Mouse (Mus musculus) retina, adult 2 months (tissue): ENCODE data around the gene Ttc28.
A peak's percentile ranks its signal among the peaks of the same experiment; 100 is the strongest.
"Not testable (repeated sequence)": the region's sequence is repeated elsewhere in the genome, so short reads cannot be mapped to it uniquely, and the experiment has no call there.

ENCODE experiments used
- DNase-seq: peaks from one replicate; pipeline ENCODE4 v3.0.0-alpha.2; 2012; ENCODE audit warnings: low read depth, low spot score

Gene Ttc28

DNA sequence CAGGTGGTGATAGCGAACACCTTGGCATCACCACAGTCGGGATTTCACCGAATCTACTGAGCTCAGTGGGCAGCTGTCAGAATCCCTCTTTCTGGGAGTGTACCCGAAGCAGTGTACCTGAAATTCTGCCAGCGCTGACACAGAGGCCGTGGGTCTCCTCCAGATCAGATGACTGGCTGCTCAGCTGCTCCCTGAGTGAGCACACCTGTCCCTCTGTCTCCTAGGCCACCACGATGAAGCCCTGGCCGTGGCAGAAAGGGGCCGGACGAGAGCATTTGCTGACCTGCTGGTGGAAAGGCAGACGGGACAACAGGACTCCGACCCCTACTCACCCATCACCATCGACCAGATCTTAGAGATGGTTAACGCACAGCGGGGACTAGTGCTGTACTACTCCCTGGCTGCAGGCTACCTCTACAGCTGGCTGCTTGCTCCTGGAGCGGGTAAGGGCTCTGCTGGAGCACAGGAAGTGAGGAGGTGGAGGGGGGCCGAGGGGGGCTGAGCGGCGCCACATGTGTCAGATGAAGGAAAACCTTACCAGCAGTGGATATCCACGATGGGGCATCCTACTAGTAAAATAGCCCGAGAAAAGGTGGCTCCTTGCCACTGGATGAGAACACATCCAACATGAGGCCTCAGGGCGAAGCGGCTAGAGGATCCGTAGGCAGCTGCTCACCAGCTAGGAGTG lies 353.6 kb downstream of the Ttc28 start:
- DNase-seq, result no peak

DNA sequence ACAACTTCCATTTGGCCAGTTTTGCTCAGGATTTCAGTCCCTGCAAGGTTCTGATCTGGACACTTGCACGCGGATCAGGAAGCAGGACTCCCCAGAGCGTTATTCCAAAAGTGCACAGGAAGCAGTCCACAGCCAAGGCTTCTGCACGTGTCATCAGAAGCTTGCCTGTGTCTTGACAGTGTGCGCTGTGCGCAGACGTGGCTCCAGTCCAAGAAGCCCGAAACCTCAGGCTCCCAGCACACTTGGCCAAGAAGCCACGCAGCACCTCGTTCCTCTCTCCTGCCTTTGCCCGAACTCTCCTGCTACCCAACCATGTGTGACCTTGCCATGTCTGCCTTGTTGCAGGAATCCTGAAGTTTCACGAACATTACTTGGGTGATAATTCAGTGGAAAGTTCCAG lies 355.5 kb downstream of the Ttc28 start:
- no peak for DNase-seq

DNA sequence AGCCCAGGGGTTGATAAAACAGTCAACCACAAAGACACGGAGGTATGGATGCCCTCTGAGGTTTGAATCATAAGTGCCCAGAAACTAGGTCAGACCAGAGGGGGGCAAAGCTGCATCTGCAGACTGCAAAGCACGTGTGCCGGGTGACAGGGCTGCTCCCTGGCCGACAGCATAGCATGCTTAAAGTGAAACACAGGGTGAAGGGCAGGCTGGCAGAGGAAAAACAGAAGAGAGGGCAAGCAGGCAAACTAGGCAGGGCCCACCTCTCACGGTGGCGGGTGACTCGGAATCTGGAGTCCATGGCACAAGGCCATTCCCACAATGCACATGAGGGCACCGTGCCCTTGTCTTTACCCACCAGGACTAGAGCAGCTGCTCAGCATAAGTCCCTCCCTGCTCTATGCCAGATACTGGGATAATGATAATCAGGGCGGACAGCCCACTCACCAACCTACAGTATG lies 357.6 kb downstream of the Ttc28 start:
- no peak for DNase-seq

DNA sequence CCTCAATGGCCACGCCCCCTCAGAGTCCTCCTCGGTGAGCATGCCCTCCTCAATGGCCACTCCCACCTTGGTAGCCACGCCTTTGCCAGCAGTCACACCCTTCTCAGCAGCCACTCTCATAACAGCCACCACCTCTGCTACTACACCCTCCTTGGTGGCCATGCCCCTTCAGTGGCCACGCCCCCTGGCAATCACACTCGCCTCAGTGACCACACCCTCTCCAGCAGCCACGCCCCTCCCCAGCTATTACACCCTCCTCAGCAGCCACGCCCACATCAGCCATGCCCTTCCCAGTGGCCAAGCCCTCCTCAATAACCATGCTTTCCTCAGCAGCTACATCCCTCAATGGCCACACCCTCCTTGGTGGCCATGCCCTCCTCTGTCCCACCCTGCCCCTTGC lies 359.6 kb downstream of the Ttc28 start:
- no peak for DNase-seq

DNA sequence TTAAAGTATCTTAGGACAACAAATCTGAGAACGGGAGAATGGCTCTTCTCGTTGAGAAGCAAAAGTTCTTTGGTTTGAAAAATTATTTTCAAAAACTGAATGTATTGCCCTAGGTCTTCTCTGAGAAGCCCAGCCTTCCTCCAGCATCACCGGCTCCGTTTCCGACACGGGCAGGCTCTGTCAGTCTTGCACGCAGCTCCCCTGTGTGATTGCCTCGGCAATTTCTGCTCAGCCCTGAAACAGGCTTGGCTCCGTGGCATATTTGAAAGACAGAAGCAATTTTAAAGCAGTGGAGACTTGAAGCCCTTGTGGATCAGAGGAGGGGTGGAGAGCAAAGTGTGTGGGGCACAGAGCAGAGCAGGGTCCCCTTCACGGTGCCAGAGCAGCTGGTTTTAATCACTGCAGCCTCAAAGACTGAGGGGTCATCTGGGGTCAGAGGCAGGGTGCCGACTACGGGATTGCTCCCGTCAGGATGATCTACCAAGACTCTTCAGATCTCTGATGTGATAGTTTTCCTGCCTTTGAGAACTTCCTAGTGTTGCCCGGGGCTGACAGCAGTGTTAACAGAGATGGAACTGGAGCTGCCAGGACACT lies 363.9 kb downstream of the Ttc28 start:
- no peak for DNase-seq

DNA sequence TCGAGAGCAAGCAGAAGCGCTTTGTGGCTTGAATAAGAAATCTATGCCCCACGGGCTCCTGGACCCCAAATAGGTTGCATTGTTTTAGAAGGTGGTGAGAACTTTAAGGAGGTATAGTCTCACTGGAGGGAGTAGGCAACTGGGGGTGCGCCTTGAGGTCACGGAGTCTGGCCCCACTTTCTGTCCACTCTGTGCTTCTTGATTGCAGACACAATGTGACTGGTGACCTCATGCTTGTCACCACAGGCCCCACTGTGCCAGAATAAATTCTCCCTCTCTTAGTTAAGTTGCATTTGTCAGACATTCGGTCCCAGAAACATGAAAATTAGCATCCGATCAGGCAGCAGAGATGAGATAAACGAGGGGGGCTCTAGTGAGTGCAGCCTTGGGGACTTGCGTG lies 364.5 kb downstream of the Ttc28 start:
- no peak for DNase-seq

DNA sequence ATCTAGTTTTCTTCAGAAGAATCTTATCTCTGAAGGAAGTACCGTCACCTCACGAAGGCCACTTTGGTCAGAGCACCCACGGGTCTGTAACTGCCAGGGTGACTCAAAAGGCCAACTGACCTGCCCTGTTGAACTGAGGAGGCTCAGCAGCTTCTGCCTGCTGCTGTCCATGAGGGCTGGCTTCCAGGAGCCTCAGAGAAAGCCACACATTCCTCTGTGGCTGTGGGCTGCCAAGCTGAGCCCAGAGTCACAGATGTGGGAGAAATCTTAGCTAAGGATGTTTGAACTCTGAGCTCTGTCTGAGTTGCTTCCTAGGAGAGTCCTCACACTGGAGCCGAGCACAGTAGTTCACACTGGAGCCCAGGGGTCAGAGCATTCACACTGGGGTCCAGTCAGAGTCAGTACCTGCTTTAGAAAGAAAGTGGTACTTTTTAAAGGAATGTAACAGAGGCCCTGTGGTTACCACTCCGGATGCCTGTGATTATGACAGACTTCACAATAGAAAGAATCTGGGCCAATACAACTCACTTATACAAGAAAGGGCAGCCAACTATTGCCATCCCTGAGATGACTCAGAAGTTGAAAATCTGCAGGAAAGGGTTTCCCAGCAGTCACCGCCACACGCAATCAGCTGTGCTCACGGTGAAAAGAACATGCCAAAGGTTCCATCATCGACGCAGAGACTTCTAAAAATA lies 368.1 kb downstream of the Ttc28 start:
- no peak for DNase-seq

DNA sequence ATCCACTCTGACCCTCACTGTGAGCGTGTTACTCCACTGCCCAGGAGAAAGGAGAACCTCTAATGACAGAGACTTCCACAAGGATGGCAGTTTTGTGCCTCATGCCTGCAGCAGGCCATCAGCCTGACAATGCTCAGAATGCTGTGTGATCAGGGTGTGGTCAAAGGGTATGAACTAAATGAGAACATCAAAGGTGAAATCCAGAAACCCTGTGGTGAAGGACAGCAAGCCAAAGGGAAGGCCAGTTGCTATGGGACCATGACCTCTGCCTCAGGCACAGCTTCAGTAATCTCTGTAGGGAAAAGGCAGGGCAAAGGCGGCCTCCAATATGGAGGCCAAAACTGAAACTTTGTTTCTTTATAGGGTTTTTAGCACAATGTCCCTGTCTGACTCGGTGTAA lies 372.5 kb downstream of the Ttc28 start:
- DNase-seq, result no peak

DNA sequence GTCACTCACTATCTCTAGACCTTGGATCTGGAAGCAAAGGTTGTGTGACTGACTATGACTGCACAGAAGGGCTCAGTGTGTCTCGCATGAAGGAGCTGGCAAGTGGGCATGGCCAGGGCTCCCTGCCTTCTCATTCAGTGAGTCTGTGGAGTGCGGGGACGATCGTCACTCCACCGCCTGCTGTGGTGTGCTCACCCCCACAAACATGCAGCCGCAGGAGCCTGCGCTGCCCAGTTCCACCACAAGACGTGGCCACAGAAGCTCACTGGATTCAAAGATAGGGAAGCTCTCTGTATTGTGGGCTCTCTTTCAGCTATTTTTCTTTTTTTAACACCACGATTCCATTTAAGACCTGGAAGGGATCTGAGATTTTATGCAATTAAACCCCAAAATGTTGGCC lies 374.8 kb downstream of the Ttc28 start:
- DNase-seq, result no peak

DNA sequence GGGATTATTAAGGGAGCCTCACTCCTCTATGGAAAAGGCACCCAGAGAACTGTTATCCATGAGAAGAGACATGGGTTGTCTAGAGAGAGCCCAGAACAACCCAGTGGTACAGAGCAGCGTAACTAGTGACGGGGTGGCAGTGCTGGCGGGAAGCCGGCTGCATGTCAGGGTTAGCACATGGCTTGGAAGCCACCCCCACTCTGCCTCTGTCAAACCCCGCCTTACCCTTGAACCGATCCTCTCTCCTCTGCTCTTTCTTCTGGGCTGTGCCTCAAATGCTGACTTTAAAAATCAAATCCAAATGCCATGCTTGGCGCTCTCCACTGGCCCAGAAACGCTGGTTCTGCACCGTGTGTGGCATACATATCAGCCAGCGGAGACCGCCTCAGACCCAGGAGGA lies 375.2 kb downstream of the Ttc28 start:
- no peak for DNase-seq

DNA sequence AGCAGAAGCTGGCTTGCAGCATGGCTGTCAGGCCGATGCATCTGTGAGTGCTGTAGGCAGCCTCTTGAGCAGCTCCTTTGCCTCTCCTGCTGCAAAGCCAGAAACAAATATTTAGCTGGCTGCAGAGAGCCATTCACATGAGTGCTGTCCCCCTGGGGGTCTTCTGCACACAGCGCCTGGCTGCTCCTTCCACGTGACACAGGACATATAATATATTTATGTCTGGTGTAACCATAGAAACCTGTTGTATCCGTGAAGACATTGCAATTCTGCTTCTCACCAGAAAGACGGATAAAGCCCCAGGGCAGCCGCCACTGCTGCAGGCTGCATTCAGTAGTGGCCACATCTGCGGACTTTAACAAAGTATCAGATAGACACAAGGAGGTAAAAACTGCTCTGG lies 376.6 kb downstream of the Ttc28 start:
- no peak for DNase-seq

DNA sequence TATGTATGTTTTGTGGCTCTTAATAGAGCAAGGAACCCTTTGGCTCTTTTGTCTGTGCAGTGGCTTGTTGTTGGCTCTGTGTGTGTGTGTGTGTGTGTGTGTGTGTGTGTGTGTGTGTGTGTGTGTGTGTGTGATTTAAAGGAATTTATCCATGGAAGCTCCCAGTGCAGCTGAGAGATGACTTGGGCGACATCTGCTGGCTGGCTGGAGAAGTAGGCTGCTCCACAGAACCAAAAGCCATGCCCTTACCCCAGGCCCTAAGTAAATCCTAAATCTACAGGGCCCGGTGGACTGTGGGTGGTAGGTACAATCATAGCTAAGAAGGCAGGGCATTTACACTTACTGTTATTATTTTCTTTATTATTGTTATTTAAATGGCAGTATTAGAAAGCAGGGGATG lies 377.5 kb downstream of the Ttc28 start:
- DNase-seq, result peak; percentile 51

DNA sequence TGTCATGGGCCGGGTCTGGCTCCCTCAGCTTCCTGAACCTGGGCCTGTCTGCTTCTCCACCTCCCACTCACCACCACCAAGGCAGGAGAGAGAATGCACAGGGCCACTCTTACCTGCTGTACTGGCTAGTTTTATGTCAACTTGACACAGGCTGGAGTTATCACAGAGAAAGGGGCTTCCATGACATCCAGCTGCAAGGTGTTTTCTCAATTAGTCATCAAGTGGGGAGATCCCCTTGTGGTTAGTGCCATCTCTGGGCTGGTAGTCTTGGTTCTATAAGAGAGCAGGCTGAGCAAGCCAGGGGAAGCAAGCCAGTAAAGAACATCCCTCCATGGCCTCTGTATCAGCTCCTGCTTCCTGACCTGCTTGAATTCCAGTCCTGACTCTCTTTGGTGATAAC lies 381.6 kb downstream of the Ttc28 start:
- DNase-seq, result not testable (repeated sequence)

DNA sequence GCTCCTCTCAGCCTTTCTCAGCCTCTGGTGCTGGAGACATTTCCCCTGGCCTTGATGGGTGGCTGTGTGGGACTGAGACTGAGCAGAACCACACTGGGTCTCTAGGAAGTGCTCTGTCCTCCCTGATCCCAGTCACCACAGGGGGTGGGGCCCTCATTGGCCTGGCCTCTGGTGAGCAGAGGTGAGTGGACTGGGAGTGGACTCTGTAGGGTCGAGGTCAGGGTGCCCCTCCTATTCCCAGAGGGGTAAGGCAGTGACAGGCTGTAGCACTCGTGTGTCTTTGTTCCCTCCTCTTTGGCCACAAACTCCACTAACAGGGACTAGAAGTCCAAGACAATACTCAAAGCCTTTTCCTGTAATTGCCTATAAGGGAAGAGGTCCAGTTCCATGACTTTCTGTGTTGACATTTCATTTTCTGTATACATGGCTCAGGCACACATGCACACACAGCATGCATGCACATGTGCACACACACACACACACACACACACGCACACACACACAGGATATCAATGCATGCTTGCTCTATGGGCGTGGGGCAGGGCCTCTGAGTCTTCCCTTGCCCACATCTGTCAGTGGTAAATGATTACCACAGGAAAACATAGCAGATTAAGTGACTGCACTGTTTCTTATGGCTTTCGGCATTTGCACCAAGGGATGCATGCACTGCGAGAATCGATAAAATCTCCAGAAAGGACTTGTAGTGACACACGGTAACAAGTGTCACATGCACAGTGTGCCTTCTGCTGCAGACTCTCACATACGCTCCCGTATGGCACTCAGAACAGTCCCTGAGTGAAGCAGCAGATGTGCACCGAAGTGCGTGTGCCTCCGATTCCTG lies 382.4 kb downstream of the Ttc28 start:
- no peak for DNase-seq

DNA sequence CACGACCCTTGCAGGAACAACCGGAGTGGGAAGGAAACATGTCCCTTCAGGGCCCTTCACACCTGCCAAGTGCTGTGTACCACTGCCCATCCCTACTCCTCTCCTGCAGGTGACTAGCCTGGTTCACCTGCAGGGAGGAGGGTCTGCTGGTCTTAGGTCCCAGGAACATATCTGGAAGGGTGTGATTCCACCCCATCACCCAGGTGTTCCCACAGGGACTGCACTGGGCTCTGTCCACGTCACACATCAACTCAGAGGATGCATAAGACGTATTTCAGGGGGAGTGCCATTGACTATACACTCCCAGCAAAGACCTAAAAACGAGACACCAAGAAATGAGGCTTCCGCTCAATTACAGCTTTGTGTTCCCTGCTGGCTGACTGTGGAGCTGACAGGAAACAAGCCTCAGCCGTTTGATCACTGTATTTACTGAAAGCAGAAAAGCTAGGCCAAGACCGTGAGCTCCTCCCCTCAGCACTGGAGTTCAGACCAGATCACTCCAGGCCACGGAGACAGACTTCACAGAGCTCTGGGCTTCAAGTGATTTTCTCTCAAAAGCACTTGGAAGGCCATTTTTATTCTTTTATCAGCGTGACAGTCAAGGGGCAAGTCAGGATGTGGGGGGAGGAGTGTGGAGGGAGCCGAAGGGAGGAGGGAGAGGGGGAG lies 383.1 kb downstream of the Ttc28 start:
- DNase-seq, result no peak

DNA sequence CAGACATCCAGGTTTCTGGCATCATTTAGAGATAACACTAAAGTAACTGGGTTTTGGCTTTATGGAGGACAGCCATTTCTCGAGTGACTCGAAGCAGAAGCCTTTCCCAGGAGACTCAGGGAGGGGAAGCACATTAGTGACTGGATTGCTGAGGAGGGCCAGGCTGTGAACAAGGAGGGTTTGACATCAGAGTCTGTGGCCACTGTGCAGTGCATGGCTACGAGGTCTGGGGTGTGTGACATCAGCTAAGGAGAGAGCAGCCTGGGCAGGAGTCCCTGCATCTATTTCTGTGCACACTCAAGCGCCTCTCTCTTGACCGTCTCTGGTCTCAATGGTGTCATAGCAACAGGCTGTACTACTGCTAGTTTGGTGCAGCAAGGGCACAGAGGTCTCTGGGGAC lies 383.8 kb downstream of the Ttc28 start:
- no peak for DNase-seq

DNA sequence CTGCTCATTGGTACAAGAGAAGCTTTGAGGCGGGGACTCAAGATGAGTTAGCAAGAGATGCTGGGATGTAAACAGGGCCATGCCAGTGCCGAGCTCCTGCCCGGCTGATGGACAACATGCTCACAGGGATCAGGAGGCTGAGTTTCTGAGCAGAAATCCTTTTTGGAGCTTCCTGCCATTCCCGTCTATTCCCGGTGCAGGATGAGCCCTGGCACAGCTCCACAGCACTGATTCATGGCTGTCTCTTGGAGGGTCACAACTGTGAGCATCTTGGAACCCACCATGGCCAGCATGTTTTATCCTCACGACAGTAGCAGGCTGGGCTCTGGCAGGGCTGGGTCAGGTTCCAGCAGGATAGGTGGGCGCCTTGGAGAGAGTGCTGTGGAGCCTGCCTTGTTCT lies 384.9 kb downstream of the Ttc28 start:
- no peak for DNase-seq

DNA sequence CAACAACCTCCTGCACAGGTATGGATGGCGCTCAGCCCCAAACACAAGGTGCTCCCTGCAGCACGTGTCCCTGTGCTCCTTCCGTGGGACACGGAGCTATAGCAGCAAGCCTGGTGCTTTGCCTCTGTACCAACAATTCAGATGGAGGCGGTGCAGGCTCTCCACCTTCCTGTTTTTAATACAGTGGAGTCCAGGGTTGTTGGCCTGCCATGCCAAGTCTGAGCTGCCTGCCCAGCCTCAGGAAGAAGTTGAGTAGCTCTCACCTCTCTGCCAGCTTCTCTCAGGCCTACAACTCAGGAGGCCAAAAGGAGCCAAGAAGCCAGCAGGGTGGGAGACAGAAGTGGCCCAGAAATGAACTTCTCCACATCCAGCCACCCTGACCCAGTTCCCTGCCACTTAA lies 387.1 kb downstream of the Ttc28 start:
- no peak for DNase-seq

DNA sequence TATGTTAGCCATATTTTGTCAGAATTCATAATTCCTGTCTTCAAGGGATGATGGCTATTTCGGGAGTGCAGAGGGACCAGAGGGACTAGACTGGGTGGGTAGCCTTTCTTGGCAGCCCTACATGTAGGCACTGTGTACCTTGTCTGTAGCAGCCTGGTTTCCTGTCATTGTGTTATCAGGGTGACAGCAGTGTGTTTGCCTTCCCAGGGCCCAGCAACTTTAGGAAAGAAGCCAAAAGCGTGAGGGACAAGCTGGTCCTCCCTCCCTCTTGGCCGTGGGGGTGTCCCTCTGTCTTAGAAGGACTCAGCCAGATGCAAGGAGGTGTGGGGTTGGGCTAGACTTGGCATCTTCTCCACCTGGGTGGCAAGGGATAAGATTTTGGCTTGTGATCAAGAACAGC lies 387.5 kb downstream of the Ttc28 start:
- no peak for DNase-seq

DNA sequence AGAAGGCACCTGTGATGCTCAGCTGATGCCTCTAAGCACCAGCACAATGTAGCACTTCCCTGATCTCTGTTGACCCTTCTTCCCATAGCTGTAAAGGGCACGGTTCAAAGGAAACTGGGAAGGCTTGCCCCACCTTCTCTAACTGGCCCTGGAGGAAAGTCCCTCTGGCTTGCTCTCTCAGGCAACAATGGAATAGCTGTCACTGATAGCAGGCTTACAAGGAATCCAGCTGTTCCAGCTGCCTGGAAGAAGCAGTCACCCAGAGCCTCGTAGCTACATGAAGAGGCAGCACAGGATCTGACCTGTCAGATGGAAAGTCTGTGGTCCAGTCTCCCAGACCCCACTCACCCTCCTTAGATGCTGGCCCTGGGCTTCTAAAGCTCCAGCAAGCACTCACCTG lies 389.2 kb downstream of the Ttc28 start:
- DNase-seq, result no peak

DNA sequence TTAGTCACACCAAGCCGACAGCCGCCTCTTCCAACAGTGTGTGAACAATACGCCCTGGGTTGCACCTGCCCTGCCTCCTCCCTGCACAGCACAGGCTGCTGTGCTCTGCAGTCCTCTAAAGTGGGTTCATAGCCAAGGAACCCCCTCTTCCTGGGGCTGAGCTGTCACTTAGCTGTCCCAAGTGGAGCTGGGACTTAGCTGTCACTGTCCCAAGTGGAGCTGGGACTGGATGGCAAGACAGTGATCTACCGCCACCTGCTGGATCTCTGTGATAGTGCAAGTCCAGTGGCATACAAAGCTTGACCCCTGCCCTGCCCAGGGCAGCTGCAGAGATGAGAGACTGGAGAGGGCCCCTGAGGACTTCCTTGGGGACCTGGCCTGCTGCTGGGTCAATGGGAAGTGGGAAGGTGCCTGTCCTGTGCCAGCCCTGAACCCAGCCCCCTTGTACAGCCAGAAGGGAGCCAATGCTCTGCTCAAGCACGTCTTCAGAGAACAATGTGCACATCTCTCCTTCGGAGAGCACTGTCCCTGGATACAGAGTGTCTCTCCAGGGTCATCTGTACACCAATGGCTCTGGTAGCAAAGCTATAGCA lies 390.1 kb downstream of the Ttc28 start:
- DNase-seq, result peak; percentile 42
